Mouse (Mus musculus): ENCODE results near the gene Lig4. TPM values are rescaled to one million over a fixed set of nuclear protein-coding genes. Genes with fewer than 3 reads are reported as not detected.

Lig4 gene
- total RNA-seq (2022), result 10 to 100 TPM; 10.6 to 12.6 (median 10.7) TPM

- DNase-seq (ENCODE audit: low spot score in 2 of 2), result peak; percentile 95 to 99
These were observed at the start of gene Lig4, which contains the start of gene Abhd13 for GRCm38 (mm10) chr8:9977573-9978314. Gene Lig4 (minus strand): TSS chr8:9977686. Gene Abhd13 (plus strand): TSS chr8:9977707.

DNA sequence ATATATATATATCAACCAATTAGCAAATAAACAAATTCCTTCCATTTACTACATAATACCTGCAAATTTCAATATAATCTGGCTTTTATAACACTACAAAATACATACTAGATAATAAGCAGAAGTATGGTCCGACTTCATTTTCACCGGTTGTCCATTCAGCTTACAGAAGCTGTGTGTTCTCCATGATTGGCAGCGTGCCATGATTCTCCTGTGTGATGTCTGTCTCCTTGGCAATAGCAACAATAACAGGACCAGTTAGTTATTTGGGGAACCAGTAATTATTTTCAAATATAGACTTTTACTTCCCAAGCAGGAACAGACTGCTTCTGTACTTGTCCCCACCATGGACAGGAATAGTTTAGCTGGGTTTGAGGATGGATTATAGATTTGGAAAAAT lies 39.7 kb upstream of the Lig4 start:
- peak in 1 of 2 experiments; percentile 21 for DNase-seq (ENCODE audit: low spot score in 2 of 2)

DNA sequence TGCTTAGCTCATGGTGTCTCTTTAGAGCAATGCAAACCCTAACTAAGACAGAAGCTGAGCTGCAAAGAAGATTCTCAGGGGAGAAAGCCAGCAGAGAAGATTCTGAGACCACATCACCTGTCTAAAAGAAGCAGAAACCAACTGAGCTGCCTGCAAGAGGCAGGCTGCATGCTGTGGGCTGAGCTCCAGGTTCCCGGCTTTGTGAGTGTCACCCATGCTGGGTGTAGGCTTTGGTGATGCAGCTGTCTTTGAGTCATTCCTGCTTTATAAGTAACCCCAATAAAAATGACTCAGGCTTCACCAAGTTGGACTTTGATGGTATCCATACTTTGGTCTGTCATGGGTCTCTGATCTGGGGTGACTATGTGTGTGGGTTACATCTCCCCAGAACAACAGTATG lies 38.8 kb upstream of the Lig4 start:
- no peak for DNase-seq (ENCODE audit: low spot score in 2 of 2)

DNA sequence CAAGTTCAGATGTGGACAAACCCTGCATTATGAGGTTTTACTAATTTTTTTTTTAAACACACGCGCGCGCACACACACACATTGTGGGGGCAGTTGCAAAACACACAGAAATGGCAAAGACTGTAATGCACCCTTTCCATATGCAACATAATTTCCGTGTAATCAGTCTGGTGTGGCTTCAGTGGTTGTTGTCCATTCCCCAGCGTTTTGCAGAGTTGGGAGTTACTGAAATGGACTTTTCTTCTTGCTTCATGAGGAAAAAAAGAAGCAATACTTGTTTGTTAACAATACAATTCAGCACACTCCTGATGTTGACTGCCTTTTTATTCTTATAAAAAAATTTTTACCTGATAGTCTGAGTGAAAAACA lies 30.2 kb upstream of the Lig4 start:
- no peak for DNase-seq (ENCODE audit: low spot score in 2 of 2)

- peak; percentile 37 to 43 for DNase-seq (ENCODE audit: low spot score in 2 of 2)
These were observed 29.6 kb upstream of the Lig4 start for GRCm38 (mm10) chr8:10006986-10007659.

DNA sequence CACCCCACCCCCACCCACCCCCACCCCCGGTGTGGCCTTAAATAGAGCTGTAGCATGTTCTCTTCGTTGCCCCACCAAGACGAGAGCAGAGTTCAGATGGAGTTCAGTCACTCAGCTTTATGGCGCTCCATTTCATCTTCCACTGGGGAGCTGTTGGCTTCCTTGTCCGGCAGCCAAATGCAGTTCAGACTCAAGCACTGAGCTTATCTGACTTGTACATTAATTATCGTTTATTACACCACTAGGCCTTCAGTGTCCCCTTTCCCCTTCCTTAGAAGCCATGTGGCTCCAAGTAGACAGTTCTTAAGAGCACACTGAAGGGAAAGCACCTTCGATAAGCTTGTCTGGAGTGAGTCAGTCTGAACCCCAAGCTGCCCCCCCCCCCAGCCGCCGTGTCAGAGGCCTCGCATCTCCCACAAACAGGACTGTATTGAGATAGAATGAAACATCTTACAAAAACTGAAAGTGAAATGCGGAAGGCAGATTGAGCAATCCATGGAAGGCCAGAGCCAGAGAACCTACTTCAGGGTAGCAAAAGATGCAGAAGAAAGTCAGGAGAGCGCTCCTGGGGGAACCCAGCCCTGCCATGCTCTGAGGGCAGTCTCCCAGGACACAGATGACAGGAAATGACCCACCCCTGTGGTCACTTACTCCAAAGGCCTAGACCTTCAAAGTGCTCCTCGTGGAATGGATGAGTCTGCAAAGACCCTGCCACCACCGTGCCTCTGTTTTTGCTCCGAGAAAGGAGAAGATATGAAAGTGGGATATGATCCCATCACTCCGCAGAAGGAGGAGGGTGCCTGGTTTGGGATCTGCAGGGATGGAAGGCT lies 28.9 kb upstream of the Lig4 start, which contains the start of gene Tnfsf13b:
Gene Tnfsf13b (plus strand): TSS at position 312 of the 830 bp plus-strand sequence.
- no peak for DNase-seq (ENCODE audit: low spot score in 2 of 2)

GRCm38 (mm10) chr8:10004115-10004514 lies 26.6 kb upstream of the Lig4 start:
- no peak for DNase-seq (ENCODE audit: low spot score in 2 of 2)

GRCm38 (mm10) chr8:9980188-9980587 lies 2.7 kb upstream of the Lig4 start:
- no peak for DNase-seq (ENCODE audit: low spot score in 2 of 2)

GRCm38 (mm10) chr8:9979746-9980145 lies 2.3 kb upstream of the Lig4 start:
- no peak for DNase-seq (ENCODE audit: low spot score in 2 of 2)

GRCm38 (mm10) chr8:9978475-9979230 lies 1.2 kb upstream of the Lig4 start:
- DNase-seq (ENCODE audit: low spot score in 2 of 2), result no peak

DNA sequence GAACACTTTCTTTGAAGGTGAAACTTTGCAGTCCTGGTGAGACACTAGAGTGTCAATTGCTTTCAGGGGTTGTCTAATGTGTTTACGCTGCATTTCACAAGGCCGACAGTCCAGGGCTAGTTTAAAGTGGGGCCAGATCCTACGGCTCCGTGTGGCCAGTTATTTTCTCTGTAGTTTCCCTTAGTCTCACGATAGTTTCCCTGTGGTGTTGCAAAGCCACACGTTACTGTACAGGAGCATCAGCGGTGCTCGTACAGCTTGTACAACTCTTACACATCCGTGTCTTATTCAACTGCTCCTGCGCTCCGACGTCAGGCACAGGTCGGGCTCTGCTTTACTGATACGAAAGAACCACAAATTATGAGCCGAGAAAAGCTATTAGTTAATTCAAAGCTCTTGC lies 470 bp downstream of the Lig4 start:
- peak in 1 of 2 experiments; percentile 18 for DNase-seq (ENCODE audit: low spot score in 2 of 2)

DNA sequence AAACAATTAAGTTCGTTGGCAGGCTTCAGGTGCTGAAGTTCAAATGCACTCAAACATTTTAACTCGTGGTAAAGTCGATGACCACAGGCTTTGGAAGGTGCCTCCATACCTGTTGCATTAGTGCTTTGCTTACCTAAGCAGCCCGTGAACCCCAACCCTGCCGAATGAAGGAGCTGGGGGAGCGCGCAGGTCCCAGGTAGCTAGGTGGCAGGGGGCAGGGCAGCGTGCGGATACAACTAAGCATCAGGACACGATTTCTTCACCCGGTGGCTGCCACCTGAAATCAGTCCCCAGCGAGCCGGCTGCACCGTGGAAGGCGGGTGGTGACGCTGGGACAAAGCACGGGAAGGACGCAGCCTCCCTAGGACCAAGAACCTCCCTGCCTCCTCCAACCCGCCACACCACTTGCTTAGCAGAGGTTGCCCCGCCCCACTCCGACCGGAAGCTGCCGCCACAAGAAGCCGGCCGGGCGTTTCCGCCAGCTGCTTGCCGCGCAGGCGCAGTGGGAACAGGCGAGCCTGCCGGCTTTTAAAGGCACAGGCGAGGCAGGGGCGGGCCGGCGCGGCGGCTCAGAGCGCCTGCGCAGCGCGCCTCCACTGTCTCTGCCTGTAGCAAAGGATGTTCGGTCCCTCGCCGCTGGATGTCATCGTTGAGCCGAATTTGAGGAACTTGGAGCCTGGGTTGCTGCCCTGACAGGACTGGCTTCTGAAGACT lies 1.4 kb downstream of the Lig4 start:
- peak; percentile 94 to 99 for DNase-seq (ENCODE audit: low spot score in 2 of 2)

DNA sequence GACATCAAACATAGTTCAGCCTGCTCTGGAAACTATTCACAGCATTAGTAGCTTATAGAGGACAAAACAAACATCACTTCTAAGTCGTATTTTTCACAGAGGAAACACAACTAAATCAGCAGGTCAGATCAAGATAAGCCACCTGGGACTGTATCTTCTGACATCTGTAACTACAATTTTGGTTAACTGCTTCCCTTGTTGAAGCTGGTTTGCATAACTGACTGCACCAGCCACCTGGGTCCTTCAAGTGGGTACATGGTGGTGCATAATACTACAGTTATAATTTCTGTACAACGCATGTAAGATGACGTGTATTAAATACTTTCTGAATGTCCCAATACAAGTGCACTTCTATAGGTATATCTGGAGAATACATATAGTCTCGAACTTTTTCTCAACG lies 2.2 kb downstream of the Lig4 start:
- DNase-seq (ENCODE audit: low spot score in 2 of 2), result no peak

DNA sequence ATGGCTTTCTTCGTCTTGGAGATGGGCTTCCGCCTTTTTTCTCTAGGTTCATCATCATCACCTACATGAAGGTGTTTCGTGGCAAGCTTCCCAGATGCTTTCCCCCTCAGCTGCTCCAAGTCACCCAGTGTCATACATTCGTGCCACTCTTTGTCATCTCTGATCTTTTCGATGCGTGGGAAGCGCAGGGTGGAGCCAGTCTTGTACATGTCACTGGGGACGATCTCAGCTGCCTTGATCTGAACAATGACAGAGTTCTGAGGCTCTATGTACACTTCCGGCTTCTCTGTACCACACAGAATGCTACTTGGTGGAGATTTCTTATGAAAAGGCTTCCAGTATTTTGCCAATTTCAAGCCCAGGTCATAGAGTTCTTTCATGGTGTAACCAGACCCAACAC lies 5.6 kb downstream of the Lig4 start:
- no peak for DNase-seq (ENCODE audit: low spot score in 2 of 2)

DNA sequence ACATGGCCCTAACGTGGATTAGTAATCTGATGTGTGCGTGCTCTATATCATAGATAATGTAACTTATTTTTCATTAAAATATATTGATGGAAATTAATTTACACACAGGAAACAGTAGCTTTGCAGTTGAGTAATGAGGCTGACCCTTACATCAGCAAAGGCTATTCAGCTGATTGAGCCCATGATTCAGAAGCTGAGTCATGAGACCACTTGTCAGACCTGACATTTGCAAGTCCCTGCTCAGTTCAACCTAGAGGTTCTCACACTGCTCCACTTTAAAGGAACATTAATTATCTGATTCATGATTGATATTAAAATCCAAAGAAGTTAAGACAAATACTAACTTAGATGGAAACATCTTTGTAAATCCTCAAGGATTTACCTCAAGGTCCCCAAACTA lies 17.6 kb downstream of the Lig4 start:
- DNase-seq (ENCODE audit: low spot score in 2 of 2), result no peak

DNA sequence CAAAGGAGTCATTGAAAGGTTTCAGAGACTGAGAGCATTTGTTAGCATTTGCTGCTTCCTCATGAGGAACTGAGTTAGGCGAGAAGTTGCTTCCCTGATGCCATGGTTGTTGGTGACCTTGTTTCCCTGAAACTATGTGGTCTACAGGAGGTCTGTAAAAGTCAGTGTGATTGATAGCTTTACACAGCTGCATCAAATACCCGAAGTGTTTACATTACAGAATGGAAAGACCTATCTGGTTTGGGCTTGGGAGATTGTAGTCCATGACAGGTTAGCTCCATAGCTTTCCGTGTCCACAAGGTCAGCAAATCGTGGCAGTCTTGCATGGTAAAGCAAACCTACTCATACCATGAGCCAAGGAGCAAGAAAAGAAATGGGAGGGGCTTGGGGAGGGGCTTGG lies 19.1 kb downstream of the Lig4 start:
- no peak for DNase-seq (ENCODE audit: low spot score in 2 of 2)

DNA sequence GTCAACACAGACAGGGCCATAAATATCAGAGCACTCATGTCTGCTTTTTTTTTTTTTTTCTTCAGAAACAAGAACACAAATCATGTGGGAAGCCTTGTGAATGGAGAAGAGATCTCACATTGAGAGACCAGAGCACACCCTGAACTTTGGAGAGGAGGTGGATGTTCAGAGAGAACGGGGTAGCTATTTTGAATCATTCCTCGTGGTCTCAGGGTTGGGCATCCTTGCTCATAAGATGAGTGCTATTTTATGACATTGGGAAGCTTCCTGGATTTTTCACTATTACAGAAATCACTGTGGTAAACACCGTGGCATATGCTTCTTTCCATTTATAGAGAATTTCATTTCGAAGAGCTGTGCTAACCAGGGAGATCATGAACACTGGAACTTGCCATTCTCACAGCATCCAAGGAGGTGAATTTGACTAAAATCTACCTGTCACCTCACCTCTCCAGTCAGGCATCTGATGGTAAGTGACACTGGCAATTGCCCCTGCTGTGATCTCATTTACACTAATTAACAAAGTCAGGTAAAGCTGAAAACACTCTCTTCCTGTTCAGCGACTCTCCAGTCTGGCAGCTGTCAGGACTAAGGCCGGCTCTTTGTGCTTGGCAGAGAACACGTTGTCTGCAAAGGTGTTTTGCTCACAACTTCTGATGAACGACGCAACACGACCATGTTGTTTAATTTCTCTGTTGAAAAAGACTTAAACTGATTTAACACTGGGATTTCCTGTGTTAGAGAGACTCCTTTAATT lies 28.2 kb downstream of the Lig4 start:
- DNase-seq (ENCODE audit: low spot score in 2 of 2), result no peak

DNA sequence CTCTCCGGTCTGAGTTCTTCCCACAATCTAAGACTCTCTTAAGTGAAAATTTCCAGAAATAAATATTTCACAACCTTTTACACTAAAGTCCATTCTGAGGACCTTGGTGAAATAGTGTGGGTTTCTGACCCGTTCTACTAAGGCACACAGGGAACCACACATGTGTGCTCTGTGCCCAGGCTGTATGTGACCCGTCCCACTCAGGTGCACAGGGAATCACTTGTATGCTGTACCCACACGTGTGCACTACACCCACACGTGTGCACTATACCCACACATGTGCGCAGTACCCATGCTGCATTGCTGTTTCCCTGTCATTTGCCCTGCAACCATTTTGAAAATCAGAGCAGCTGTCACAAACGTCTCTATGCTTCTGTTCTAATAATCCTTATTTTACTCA lies 41.9 kb downstream of the Lig4 start:
- no peak for DNase-seq (ENCODE audit: low spot score in 2 of 2)

- DNase-seq (ENCODE audit: low spot score in 2 of 2), result peak in 1 of 2 experiments; percentile 18
These were observed 42.5 kb downstream of the Lig4 start for GRCm38 (mm10) chr8:9934891-9935565.
